Comparison of ENCODE assay signal across 8 mouse cellular contexts in the genomic region with DNA sequence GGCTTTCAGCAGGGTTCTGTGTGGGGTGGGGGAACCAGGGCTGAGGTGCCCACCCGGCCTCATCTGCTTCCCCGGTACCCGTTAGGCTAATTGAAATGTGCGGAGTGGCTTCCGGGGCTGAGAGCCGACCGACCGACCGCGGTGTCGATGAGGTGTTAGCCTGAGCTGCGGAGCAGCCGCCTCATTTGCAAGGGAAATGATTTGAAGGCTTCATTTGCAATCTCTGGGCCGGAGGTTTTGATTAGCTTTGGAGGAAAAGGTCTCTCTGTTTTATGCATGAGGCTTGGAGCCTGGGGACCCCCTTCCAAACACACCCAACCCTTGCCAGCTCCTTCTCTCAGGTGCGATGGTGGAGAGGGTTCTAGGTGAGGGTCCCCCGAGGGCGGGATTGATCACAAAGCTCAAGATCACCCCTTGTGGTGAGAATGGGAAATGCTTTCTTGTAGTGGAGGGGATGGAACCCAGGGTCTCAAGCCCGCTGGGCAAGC.
DNase-seq lines count a peak whose midpoint lies in the region; ATAC-seq and TF ChIP-seq lines count a peak whose summit lies in the region.

No protein-coding gene starts in this region.

- H3K9ac ChIP-seq in heart, embryonic 14.5 days (ENCODE audit: low read length), result no peak overlapping the region

- ATAC-seq in heart, embryonic 14.5 days (ENCODE audit: insufficient number of reproducible peaks, insufficient read depth, low FRiP score, low read depth), result no peak
- no peak for ATAC-seq in inflammation-experienced regulatory T-cells, adult 6 months

- no peaks in the 10 kb centered on the region for H3K9me3 ChIP-seq in heart, embryonic 14.5 days (ENCODE audit: control insufficient read depth, low read length)
- H3K9me3 ChIP-seq in midbrain, embryonic 10.5 days (replicated peaks), result no peaks in the 10 kb centered on the region

- TF ChIP-seq POLR2A in thymus, adult 2 months (IDR thresholded peaks at IDR 0.05; ENCODE audit: control insufficient read depth, extremely low read depth, insufficient read depth, low read length, poor library complexity), result no peak

- no peak overlapping the region for H3K27ac ChIP-seq in heart, embryonic 14.5 days (replicated peaks in 1 of 2; ENCODE audit: control insufficient read depth in 1 of 2, insufficient read depth in 1 of 2, low read depth in 2 of 2, low read length in 2 of 2)
- H3K27ac ChIP-seq in midbrain, embryonic 10.5 days (replicated peaks), result peak overlapping the region; percentile 6; the same call in 1 of the 2 replicates
- H3K27ac ChIP-seq in thymus, adult 2 months (ENCODE audit: control insufficient read depth, insufficient read depth, low read length), result no peak overlapping the region

- peak; percentile 49 for DNase-seq in layer of hippocampus, adult 11-12 months (ENCODE audit: low spot score)
- no peak for DNase-seq in layer of hippocampus, adult 9-11 months
- DNase-seq in cerebellum, postnatal 25 days, result peak; percentile 57 to 63
- peak; percentile 26 to 43 for DNase-seq in kidney, postnatal 4 days
- DNase-seq in midbrain, embryonic 10.5 days (ENCODE audit: low spot score), result peak; percentile 60
- peak; percentile 66 for DNase-seq in thymus, adult 2 months

- peak overlapping the region; percentile 49 for H3K4me2 ChIP-seq in heart, embryonic 14.5 days (ENCODE audit: low read length)

- H3K4me1 ChIP-seq in heart, embryonic 14.5 days (ENCODE audit: control insufficient read depth in 2 of 2, insufficient read depth in 2 of 2, low read length in 2 of 2), result peaks cover 0 to 2% of the 10 kb centered on the region in 2 experiments; a peak in 2 of 4 replicates
- H3K4me1 ChIP-seq in midbrain, embryonic 10.5 days, result peaks cover 18% of the 10 kb centered on the region
- no peaks in the 10 kb centered on the region for H3K4me1 ChIP-seq in thymus, adult 2 months (replicated peaks; ENCODE audit: control insufficient read depth, insufficient read depth, low read length)

- TF ChIP-seq CTCF in thymus, adult 2 months (IDR thresholded peaks at IDR 0.05; ENCODE audit: borderline replicate concordance, control insufficient read depth, extremely low read depth, insufficient read depth, low read length, poor library complexity), result peak; percentile 33; the same call in 1 of the 2 replicates

- 0 out of 4 replicates have a peak overlapping the region, but pooled peaks of 1 of the 2 experiments have one; percentile 9 for H3K4me3 ChIP-seq in heart, embryonic 14.5 days (ENCODE audit: control insufficient read depth in 1 of 2, insufficient read depth in 1 of 2, low read depth in 1 of 2, low read length in 2 of 2)
- H3K4me3 ChIP-seq in midbrain, embryonic 10.5 days, result peak overlapping the region; percentile 49
- no peak overlapping the region for H3K4me3 ChIP-seq in thymus, adult 2 months (ENCODE audit: control insufficient read depth, insufficient read depth, low read length)

- 5% methylated on average over 18 of the region's 18 CpGs for WGBS in heart, embryonic 14.5 days
- WGBS in midbrain, embryonic 10.5 days, result 2% methylated on average over 18 of the region's 18 CpGs
- WGBS in thymus, adult 2 months, result 9% methylated on average over 18 of the region's 18 CpGs

- no peaks in the 10 kb centered on the region for H3K36me3 ChIP-seq in heart, embryonic 14.5 days (ENCODE audit: control insufficient read depth, insufficient read depth, low read length)
- H3K36me3 ChIP-seq in midbrain, embryonic 10.5 days, result no peaks in the 10 kb centered on the region
- no peaks in the 10 kb centered on the region for H3K36me3 ChIP-seq in thymus, adult 2 months (ENCODE audit: control insufficient read depth, insufficient read depth, low read length)

- peaks cover 39% of the 10 kb centered on the region for H3K27me3 ChIP-seq in heart, embryonic 14.5 days (ENCODE audit: control insufficient read depth, insufficient read depth, low read length)
- H3K27me3 ChIP-seq in midbrain, embryonic 10.5 days (ENCODE audit: low read depth, poor library complexity, severe bottlenecking), result peaks cover 42% of the 10 kb centered on the region
- no peaks in the 10 kb centered on the region; the same call in 1 of the 2 replicates for H3K27me3 ChIP-seq in thymus, adult 2 months (ENCODE audit: control insufficient read depth, insufficient read depth, low read length)
